Mouse (Mus musculus): ENCODE measurements at regions not wholly inside any gene's neighbourhood (a gene's known extent, or its start where the extent isn't known, plus 50 kb on each side); places are given as distances from the start of the nearest gene placed in this dataset.
A peak's percentile ranks its signal among the peaks of the same experiment; 100 is the strongest.

GRCm38 (mm10) chr12:14415543-14416181, 263.8 kb upstream of the Fam84a start:
- no peak for ATAC-seq (ENCODE audit: insufficient number of reproducible peaks, insufficient read depth, low FRiP score, low TSS enrichment)
- H3K9me3 ChIP-seq = no peaks in the 10 kb centered on the region
- no peak overlapping the region for H3K4me2 ChIP-seq (replicated peaks)
- no peaks in the 10 kb centered on the region for H3K36me3 ChIP-seq
- H3K9ac ChIP-seq = no peak overlapping the region
- no peaks in the 10 kb centered on the region for H3K27me3 ChIP-seq
- WGBS = 62% methylated on average over 3 of the region's 3 CpGs
- no peak overlapping the region for H3K27ac ChIP-seq
- no peaks in the 10 kb centered on the region for H3K4me1 ChIP-seq
- no peak overlapping the region for H3K4me3 ChIP-seq

- no peak overlapping the region for H3K4me2 ChIP-seq (replicated peaks)
- H3K27ac ChIP-seq = no peak overlapping the region
- no peak for ATAC-seq (ENCODE audit: insufficient number of reproducible peaks, insufficient read depth, low FRiP score, low TSS enrichment)
- no peaks in the 10 kb centered on the region for H3K27me3 ChIP-seq
- no peaks in the 10 kb centered on the region for H3K36me3 ChIP-seq
- H3K9ac ChIP-seq = no peak overlapping the region
- H3K4me1 ChIP-seq = no peaks in the 10 kb centered on the region
- H3K4me3 ChIP-seq = no peak overlapping the region
- H3K9me3 ChIP-seq = no peaks in the 10 kb centered on the region
- WGBS = 90% methylated on average over 1 of the region's 1 CpGs
Observed at GRCm38 (mm10) chr12:14411102-14411501, 259.2 kb upstream of the Fam84a start.

DNA sequence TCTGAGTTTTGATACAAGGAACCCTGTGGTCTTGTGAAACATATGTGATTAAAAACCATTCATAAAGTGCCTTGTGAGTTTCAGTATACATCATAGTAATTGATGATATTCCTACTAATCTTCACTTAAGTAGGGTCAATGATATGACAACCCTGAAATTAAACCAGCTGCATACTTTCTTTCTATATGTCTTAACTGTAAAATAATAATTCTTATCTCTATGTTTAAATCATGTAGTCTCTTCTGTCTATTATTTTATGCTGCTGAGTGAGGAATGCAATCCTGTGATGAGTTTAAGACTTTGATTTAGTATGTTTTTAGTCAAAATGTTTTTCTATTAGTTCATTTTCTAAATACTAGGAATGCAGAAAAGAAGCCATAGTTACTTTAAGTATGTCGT, 253.9 kb upstream of the Fam84a start:
- Histone ChIP-seq H3K4me1 (no peaks in the 10 kb centered on the region), H3K4me2 (replicated peaks) (no peak overlapping the region), H3K27me3 (no peaks in the 10 kb centered on the region), H3K9ac (no peak overlapping the region), H3K9me3 (no peaks in the 10 kb centered on the region), H3K4me3 (no peak overlapping the region), H3K27ac (no peak overlapping the region), H3K36me3 (no peaks in the 10 kb centered on the region)
- WGBS = 87% methylated on average over 1 of the region's 1 CpGs
- ATAC-seq (ENCODE audit: insufficient number of reproducible peaks, insufficient read depth, low FRiP score, low TSS enrichment) = no peak

GRCm38 (mm10) chr12:14376211-14376610, 224.4 kb upstream of the Fam84a start:
- Histone ChIP-seq H3K27ac (no peak overlapping the region), H3K27me3 (no peaks in the 10 kb centered on the region), H3K9me3 (no peaks in the 10 kb centered on the region), H3K4me3 (no peak overlapping the region), H3K4me1 (no peaks in the 10 kb centered on the region), H3K36me3 (no peaks in the 10 kb centered on the region), H3K9ac (no peak overlapping the region), H3K4me2 (replicated peaks) (no peak overlapping the region)
- ATAC-seq (ENCODE audit: insufficient number of reproducible peaks, insufficient read depth, low FRiP score, low TSS enrichment) = no peak
- 90% methylated on average over 6 of the region's 6 CpGs for WGBS

GRCm38 (mm10) chr12:14338244-14338799, 186.5 kb upstream of the Fam84a start:
- no peaks in the 10 kb centered on the region for H3K36me3 ChIP-seq
- no peak overlapping the region for H3K4me2 ChIP-seq (replicated peaks)
- H3K27me3 ChIP-seq = no peaks in the 10 kb centered on the region
- ATAC-seq (ENCODE audit: insufficient number of reproducible peaks, insufficient read depth, low FRiP score, low TSS enrichment) = no peak
- no peak overlapping the region for H3K27ac ChIP-seq
- no peak overlapping the region for H3K4me3 ChIP-seq
- H3K4me1 ChIP-seq = no peaks in the 10 kb centered on the region
- H3K9me3 ChIP-seq = no peaks in the 10 kb centered on the region
- no peak overlapping the region for H3K9ac ChIP-seq
- WGBS = 40% methylated on average over 5 of the region's 5 CpGs

DNA sequence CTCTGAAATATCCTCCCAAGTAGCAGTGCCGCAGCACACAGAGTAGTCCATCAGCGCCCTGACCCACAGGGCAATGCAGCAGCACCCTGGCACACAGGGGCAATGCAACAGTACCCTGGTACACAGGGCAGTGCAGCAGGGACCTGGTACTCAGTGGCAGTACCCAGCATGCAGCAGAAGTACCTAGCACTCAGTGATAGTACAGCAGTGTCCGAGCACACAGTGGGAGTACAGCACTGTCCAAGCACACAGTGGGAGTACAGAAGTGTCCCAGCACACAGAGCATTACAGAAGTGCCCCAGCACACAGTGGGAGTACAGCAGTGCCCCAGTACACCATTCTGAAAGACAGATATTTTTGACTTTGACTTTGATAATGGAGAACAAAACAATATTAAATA, 186.0 kb upstream of the Fam84a start:
- H3K9ac ChIP-seq = no peak overlapping the region
- no peak overlapping the region for H3K4me3 ChIP-seq
- no peak for ATAC-seq (ENCODE audit: insufficient number of reproducible peaks, insufficient read depth, low FRiP score, low TSS enrichment)
- H3K4me1 ChIP-seq = no peaks in the 10 kb centered on the region
- no peaks in the 10 kb centered on the region for H3K36me3 ChIP-seq
- no peak overlapping the region for H3K4me2 ChIP-seq (replicated peaks)
- no peak overlapping the region for H3K27ac ChIP-seq
- 75% methylated on average over 3 of the region's 3 CpGs for whole genome bisulfite sequencing
- no peaks in the 10 kb centered on the region for H3K9me3 ChIP-seq
- H3K27me3 ChIP-seq = no peaks in the 10 kb centered on the region

GRCm38 (mm10) chr12:14318693-14319092, 166.8 kb upstream of the Fam84a start:
- H3K27ac ChIP-seq = no peak overlapping the region
- H3K9me3 ChIP-seq = no peaks in the 10 kb centered on the region
- WGBS = 89% methylated on average over 3 of the region's 3 CpGs
- no peaks in the 10 kb centered on the region for H3K27me3 ChIP-seq
- H3K9ac ChIP-seq = no peak overlapping the region
- H3K4me3 ChIP-seq = no peak overlapping the region
- H3K36me3 ChIP-seq = no peaks in the 10 kb centered on the region
- ATAC-seq (ENCODE audit: insufficient number of reproducible peaks, insufficient read depth, low FRiP score, low TSS enrichment) = no peak
- H3K4me2 ChIP-seq (replicated peaks) = no peak overlapping the region
- H3K4me1 ChIP-seq = no peaks in the 10 kb centered on the region

DNA sequence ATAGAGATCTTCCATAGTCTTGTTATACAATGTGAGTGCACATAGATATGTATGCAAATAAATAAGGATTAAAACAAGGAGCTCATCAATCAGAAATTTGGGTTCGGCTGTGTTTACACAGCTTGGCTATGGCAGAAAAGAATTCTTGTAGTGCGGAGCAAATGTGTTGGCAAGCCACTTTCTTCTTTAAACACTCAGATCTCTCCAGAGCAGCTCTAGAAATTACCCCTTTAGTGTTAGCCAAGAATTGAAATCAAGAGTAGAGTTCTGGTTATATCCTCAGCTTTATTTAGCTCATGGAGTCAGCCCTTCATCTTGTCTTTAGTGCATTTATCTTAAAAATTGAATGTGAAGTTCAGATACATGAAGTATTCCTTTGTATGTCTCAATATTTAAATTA, 164.5 kb upstream of the Fam84a start:
- no peaks in the 10 kb centered on the region for H3K27me3 ChIP-seq
- H3K36me3 ChIP-seq = no peaks in the 10 kb centered on the region
- no peak overlapping the region for H3K4me2 ChIP-seq (replicated peaks)
- ATAC-seq (ENCODE audit: insufficient number of reproducible peaks, insufficient read depth, low FRiP score, low TSS enrichment) = no peak
- H3K27ac ChIP-seq = no peak overlapping the region
- H3K4me3 ChIP-seq = no peak overlapping the region
- no peaks in the 10 kb centered on the region for H3K9me3 ChIP-seq
- H3K9ac ChIP-seq = no peak overlapping the region
- 77% methylated on average over 2 of the region's 2 CpGs for WGBS
- H3K4me1 ChIP-seq = no peaks in the 10 kb centered on the region

GRCm38 (mm10) chr12:14315780-14316179, 163.9 kb upstream of the Fam84a start:
- Histone ChIP-seq H3K4me3 (no peak overlapping the region), H3K4me2 (replicated peaks) (no peak overlapping the region), H3K27ac (no peak overlapping the region), H3K27me3 (no peaks in the 10 kb centered on the region), H3K9me3 (no peaks in the 10 kb centered on the region), H3K9ac (no peak overlapping the region), H3K4me1 (no peaks in the 10 kb centered on the region), H3K36me3 (no peaks in the 10 kb centered on the region)
- WGBS = 71% methylated on average over 5 of the region's 5 CpGs
- no peak for ATAC-seq (ENCODE audit: insufficient number of reproducible peaks, insufficient read depth, low FRiP score, low TSS enrichment)

DNA sequence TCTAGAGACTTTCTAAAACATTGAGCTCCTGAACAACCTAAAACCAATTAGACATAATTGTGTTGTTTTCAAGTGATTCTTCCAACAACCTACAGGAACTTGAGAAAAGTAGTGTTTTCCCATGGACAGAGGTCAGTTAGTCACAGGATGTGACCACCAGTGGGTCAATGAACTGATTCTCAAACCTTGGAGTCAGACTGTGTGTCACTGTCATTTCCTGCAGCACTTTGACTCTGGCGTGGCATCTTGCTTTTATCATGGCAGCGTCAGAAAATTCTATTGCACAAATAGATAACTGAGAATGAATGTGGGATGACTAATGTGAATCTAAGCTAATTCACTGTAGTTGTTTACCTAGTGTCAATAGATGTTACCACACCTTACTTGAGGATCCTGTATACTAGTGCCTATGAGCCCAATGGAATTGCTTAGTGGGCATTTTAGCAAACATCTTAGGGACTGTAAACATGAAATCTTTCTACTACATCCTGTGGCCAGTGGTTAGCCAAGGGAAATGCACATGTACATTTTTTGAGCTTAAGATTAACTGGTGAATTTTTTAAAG, 150.6 kb upstream of the Fam84a start:
- H3K4me1 ChIP-seq = peaks cover 5% of the 10 kb centered on the region; the same call in 1 of the 2 replicates
- H3K9me3 ChIP-seq = no peaks in the 10 kb centered on the region
- 54% methylated on average over 2 of the region's 2 CpGs for WGBS
- no peak overlapping the region for H3K4me3 ChIP-seq
- no peak overlapping the region for H3K4me2 ChIP-seq (replicated peaks)
- no peak for ATAC-seq (ENCODE audit: insufficient number of reproducible peaks, insufficient read depth, low FRiP score, low TSS enrichment)
- no peaks in the 10 kb centered on the region for H3K27me3 ChIP-seq
- no peak overlapping the region for H3K27ac ChIP-seq
- H3K36me3 ChIP-seq = no peaks in the 10 kb centered on the region
- no peak overlapping the region for H3K9ac ChIP-seq

DNA sequence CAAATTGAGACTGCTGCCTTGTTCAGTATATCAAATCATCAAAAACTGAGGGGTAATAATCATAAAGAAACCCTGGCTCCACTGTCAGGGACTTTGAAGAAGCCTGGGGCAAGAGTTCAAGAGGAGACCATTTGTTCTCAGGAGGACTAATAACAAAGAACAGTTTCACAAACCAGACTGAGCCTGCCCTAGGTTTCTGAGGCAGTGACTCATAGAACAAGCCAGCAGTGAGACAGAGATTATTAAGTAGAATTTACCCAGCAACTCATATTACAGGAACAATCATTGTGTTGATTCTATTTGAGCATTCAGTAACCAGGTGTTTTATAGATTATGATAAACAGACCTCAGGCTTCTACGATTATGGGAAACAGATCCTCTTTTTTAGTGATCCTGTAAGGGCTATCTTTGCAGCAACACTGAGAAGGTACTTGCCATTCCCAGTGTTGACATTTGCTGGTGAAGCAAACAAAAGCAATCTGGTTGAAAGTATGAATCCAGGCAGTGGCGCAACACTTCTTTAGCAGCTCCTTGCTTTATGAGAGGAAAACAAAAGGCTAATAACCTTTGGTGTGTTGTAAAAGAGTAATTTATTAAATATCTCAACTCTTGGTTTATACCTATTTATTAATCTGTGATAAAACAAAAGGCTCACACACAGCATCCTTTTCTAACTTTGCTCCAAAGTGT, 150.0 kb upstream of the Fam84a start:
- no peak overlapping the region for H3K9ac ChIP-seq
- no peak overlapping the region for H3K4me2 ChIP-seq (replicated peaks)
- no peak overlapping the region for H3K4me3 ChIP-seq
- H3K27ac ChIP-seq = 0 out of 2 replicates have a peak overlapping the region, but pooled peaks have one; percentile 2
- H3K4me1 ChIP-seq = peaks cover 5% of the 10 kb centered on the region; the same call in 1 of the 2 replicates
- no peaks in the 10 kb centered on the region for H3K9me3 ChIP-seq
- H3K36me3 ChIP-seq = no peaks in the 10 kb centered on the region
- 55% methylated on average over 2 of the region's 2 CpGs for WGBS
- no peak for ATAC-seq (ENCODE audit: insufficient number of reproducible peaks, insufficient read depth, low FRiP score, low TSS enrichment)
- no peaks in the 10 kb centered on the region for H3K27me3 ChIP-seq

DNA sequence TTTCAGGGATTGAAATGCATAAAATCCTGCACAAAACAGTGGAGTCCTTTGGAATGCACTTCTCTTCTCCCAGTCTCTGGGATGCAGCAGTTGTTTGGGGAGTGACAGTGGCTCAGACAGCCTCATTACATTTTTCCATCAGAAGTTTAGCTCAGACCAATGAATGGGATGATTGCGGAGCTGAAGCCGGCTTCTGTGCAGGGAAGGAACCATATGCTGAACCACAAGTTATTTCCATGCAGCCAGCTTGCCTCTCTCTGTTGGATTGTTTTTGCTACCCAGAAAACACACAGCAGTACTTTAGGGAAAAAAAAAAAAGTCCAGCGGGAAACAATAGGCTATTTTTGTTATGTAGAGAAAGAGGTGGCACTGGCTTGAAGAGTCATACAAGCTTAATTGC, 140.2 kb upstream of the Fam84a start:
- no peak overlapping the region for H3K27ac ChIP-seq
- 67% methylated on average over 3 of the region's 3 CpGs for whole genome bisulfite sequencing

More for the DNA sequence above, 140.2 kb upstream of the Fam84a start:
- Histone ChIP-seq H3K27me3 (no peaks in the 10 kb centered on the region), H3K9ac (no peak overlapping the region), H3K4me2 (replicated peaks) (no peak overlapping the region), H3K9me3 (no peaks in the 10 kb centered on the region), H3K36me3 (no peaks in the 10 kb centered on the region), H3K4me1 (no peaks in the 10 kb centered on the region), H3K4me3 (no peak overlapping the region)
- ATAC-seq (ENCODE audit: insufficient number of reproducible peaks, insufficient read depth, low FRiP score, low TSS enrichment) = no peak

Data from embryonic facial prominence, embryonic 12.5 days (tissue).